Mouse (Mus musculus): ENCODE results near the gene Ttll5. TPM values are rescaled to one million over a fixed set of nuclear protein-coding genes. Genes with fewer than 3 reads are reported as not detected.

The Ttll5 gene
- polyA plus RNA-seq, 1 experiment from 2014 or later, result 3.7 TPM

- H3K9me3 ChIP-seq (ENCODE audit: control insufficient read depth, low read length), result no peaks in the 10 kb centered on the region
- H3K27me3 ChIP-seq (ENCODE audit: control insufficient read depth, insufficient read depth, low read length), result no peaks in the 10 kb centered on the region
- H3K36me3 ChIP-seq (ENCODE audit: control insufficient read depth, insufficient read depth, low read length), result no peaks in the 10 kb centered on the region
- ATAC-seq (ENCODE audit: low FRiP score, low TSS enrichment) (peak; percentile 90), DNase-seq (ENCODE audit: low spot score) (peak; percentile 58)
- no peak overlapping the region for H3K27ac ChIP-seq (replicated peaks)
- H3K4me2 ChIP-seq (replicated peaks; ENCODE audit: low read depth), result no peak overlapping the region
- 61% methylated on average over 7 of the region's 7 CpGs for WGBS
- no peak overlapping the region for H3K4me3 ChIP-seq (ENCODE audit: low read depth, low read length)
- H3K4me1 ChIP-seq (replicated peaks; ENCODE audit: control insufficient read depth, insufficient read depth), result no peaks in the 10 kb centered on the region
- no peak overlapping the region for H3K9ac ChIP-seq (ENCODE audit: low read length)
- TF ChIP-seq CTCF (IDR thresholded peaks at IDR 0.05; ENCODE audit: low read depth) (peak; percentile 88), EP300 (optimal IDR thresholded peaks at IDR 0.05) (no peak)
Observed at GRCm38 (mm10) chr12:85848164-85848958, 23.9 kb downstream of the Ttll5 start.

- DNase-seq (ENCODE audit: low spot score) (no peak), ATAC-seq (ENCODE audit: low FRiP score, low TSS enrichment) (no peak)
- no peak overlapping the region for H3K4me2 ChIP-seq (replicated peaks; ENCODE audit: low read depth)
- H3K27ac ChIP-seq (replicated peaks), result no peak overlapping the region
- no peak overlapping the region for H3K9ac ChIP-seq (ENCODE audit: low read length)
- no peaks in the 10 kb centered on the region for H3K36me3 ChIP-seq (ENCODE audit: control insufficient read depth, insufficient read depth, low read length)
- H3K4me3 ChIP-seq (ENCODE audit: low read depth, low read length), result no peak overlapping the region
- whole genome bisulfite sequencing, result 79% methylated on average over 8 of the region's 8 CpGs
- no peak for TF ChIP-seq EP300 (optimal IDR thresholded peaks at IDR 0.05)
- TF ChIP-seq CTCF (IDR thresholded peaks at IDR 0.05; ENCODE audit: low read depth), result no peak
- H3K27me3 ChIP-seq (ENCODE audit: control insufficient read depth, insufficient read depth, low read length), result no peaks in the 10 kb centered on the region
- H3K9me3 ChIP-seq (ENCODE audit: control insufficient read depth, low read length), result no peaks in the 10 kb centered on the region
- H3K4me1 ChIP-seq (replicated peaks; ENCODE audit: control insufficient read depth, insufficient read depth), result no peaks in the 10 kb centered on the region
Observed at GRCm38 (mm10) chr12:85850661-85851060, 26.2 kb downstream of the Ttll5 start.

- no peak for ATAC-seq (ENCODE audit: low FRiP score, low TSS enrichment)
- TF ChIP-seq CTCF (IDR thresholded peaks at IDR 0.05; ENCODE audit: low read depth), result no peak
- Histone ChIP-seq H3K27me3 (ENCODE audit: control insufficient read depth, insufficient read depth, low read length) (no peaks in the 10 kb centered on the region), H3K9ac (ENCODE audit: low read length) (no peak overlapping the region), H3K27ac (replicated peaks) (no peak overlapping the region), H3K36me3 (ENCODE audit: control insufficient read depth, insufficient read depth, low read length) (no peaks in the 10 kb centered on the region), H3K4me1 (replicated peaks; ENCODE audit: control insufficient read depth, insufficient read depth) (no peaks in the 10 kb centered on the region), H3K4me2 (replicated peaks; ENCODE audit: low read depth) (no peak overlapping the region), H3K9me3 (ENCODE audit: control insufficient read depth, low read length) (no peaks in the 10 kb centered on the region), H3K4me3 (ENCODE audit: low read depth, low read length) (no peak overlapping the region)
- DNase-seq (ENCODE audit: low spot score), result no peak
- 83% methylated on average over 4 of the region's 4 CpGs for WGBS
Observed at GRCm38 (mm10) chr12:85853836-85854235, 29.4 kb downstream of the Ttll5 start.

- Histone ChIP-seq H3K27me3 (ENCODE audit: control insufficient read depth, insufficient read depth, low read length) (no peaks in the 10 kb centered on the region), H3K4me2 (replicated peaks; ENCODE audit: low read depth) (no peak overlapping the region), H3K27ac (replicated peaks) (no peak overlapping the region), H3K4me1 (replicated peaks; ENCODE audit: control insufficient read depth, insufficient read depth) (no peaks in the 10 kb centered on the region), H3K9me3 (ENCODE audit: control insufficient read depth, low read length) (no peaks in the 10 kb centered on the region), H3K4me3 (ENCODE audit: low read depth, low read length) (no peak overlapping the region), H3K9ac (ENCODE audit: low read length) (no peak overlapping the region), H3K36me3 (ENCODE audit: control insufficient read depth, insufficient read depth, low read length) (no peaks in the 10 kb centered on the region)
- 39% methylated on average over 1 of the region's 1 CpGs for WGBS
- DNase-seq (ENCODE audit: low spot score) (no peak), ATAC-seq (ENCODE audit: low FRiP score, low TSS enrichment) (no peak)
- TF ChIP-seq CTCF (IDR thresholded peaks at IDR 0.05; ENCODE audit: low read depth) (no peak), EP300 (optimal IDR thresholded peaks at IDR 0.05) (no peak)
Observed at GRCm38 (mm10) chr12:85854271-85854670, 29.8 kb downstream of the Ttll5 start.

- no peak overlapping the region for H3K4me2 ChIP-seq (replicated peaks; ENCODE audit: low read depth)
- no peak overlapping the region for H3K27ac ChIP-seq (replicated peaks)
- no peaks in the 10 kb centered on the region for H3K27me3 ChIP-seq (ENCODE audit: control insufficient read depth, insufficient read depth, low read length)
- H3K9ac ChIP-seq (ENCODE audit: low read length), result no peak overlapping the region
- H3K36me3 ChIP-seq (ENCODE audit: control insufficient read depth, insufficient read depth, low read length), result no peaks in the 10 kb centered on the region
- no peak for DNase-seq (ENCODE audit: low spot score)
- no peak overlapping the region for H3K4me3 ChIP-seq (ENCODE audit: low read depth, low read length)
- H3K4me1 ChIP-seq (replicated peaks; ENCODE audit: control insufficient read depth, insufficient read depth), result no peaks in the 10 kb centered on the region
- ATAC-seq (ENCODE audit: low FRiP score, low TSS enrichment), result no peak
- WGBS, result 81% methylated on average over 7 of the region's 7 CpGs
- H3K9me3 ChIP-seq (ENCODE audit: control insufficient read depth, low read length), result no peaks in the 10 kb centered on the region
- TF ChIP-seq EP300 (optimal IDR thresholded peaks at IDR 0.05) (no peak), CTCF (IDR thresholded peaks at IDR 0.05; ENCODE audit: low read depth) (no peak)
Observed at GRCm38 (mm10) chr12:85857300-85857699, 32.8 kb downstream of the Ttll5 start.

GRCm38 (mm10) chr12:85859111-85859510, 34.7 kb downstream of the Ttll5 start:
- TF ChIP-seq CTCF (IDR thresholded peaks at IDR 0.05; ENCODE audit: low read depth), result no peak
- TF ChIP-seq EP300 (optimal IDR thresholded peaks at IDR 0.05), result no peak
- Histone ChIP-seq H3K9me3 (ENCODE audit: control insufficient read depth, low read length) (no peaks in the 10 kb centered on the region), H3K27ac (replicated peaks) (peak overlapping the region; percentile 69), H3K9ac (ENCODE audit: low read length) (no peak overlapping the region), H3K27me3 (ENCODE audit: control insufficient read depth, insufficient read depth, low read length) (no peaks in the 10 kb centered on the region), H3K36me3 (ENCODE audit: control insufficient read depth, insufficient read depth, low read length) (no peaks in the 10 kb centered on the region), H3K4me2 (replicated peaks; ENCODE audit: low read depth) (no peak overlapping the region), H3K4me3 (ENCODE audit: low read depth, low read length) (no peak overlapping the region), H3K4me1 (replicated peaks; ENCODE audit: control insufficient read depth, insufficient read depth) (no peaks in the 10 kb centered on the region)
- WGBS, result 34% methylated on average over 3 of the region's 3 CpGs
- ATAC-seq (ENCODE audit: low FRiP score, low TSS enrichment) (no peak), DNase-seq (ENCODE audit: low spot score) (no peak)

Data from stomach, postnatal 0 days (tissue).